8 mouse cellular contexts compared by ENCODE assay signal in the genomic region with DNA sequence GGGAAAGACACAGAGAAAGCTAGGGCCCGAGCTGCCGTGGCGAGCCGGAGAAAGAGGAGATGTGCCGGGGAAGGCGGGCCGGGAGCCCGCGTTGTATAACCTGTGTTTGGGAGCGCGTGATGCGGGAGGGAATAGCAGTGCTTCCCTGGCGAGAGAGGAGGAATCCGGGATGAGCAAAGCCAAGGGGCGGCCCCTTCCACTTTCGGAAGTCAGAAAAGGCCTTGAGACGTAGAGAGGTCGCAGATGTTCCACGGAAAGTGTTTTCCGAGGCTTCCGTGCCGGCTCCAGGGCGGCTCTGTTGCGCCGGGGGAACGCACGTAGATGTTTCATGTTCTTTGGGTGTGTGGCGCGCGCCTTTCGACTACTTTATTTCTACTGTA. TPM values are rescaled to one million over a fixed set of nuclear protein-coding genes. Genes with fewer than 3 reads are reported as not detected.
A peak's percentile ranks its signal among the peaks of the same experiment; 100 is the strongest.
DNase-seq lines count a peak whose midpoint lies in the region; ATAC-seq and TF ChIP-seq lines count a peak whose summit lies in the region.

No protein-coding gene starts in this region.

- ATAC-seq in heart, embryonic 11.5 days (replicated peaks; ENCODE audit: insufficient number of reproducible peaks, low FRiP score, low TSS enrichment) = peak; percentile 1; the same call in 1 of the 2 replicates
- no peak; the same call in 1 of the 2 replicates for ATAC-seq in forebrain, embryonic 11.5 days (replicated peaks; ENCODE audit: low FRiP score)
- peak; percentile 29 for ATAC-seq in intestine, postnatal 0 days

- peak overlapping the region; percentile 64 for H3K4me3 ChIP-seq in heart, embryonic 11.5 days (ENCODE audit: low read depth, low read length)
- peak overlapping the region; percentile 92 to 99 for H3K4me3 ChIP-seq in ES-E14 (ENCODE audit: insufficient read depth in 1 of 2, low read depth in 1 of 2, low read length in 2 of 2, poor library complexity in 1 of 2, severe bottlenecking in 1 of 2)
- H3K4me3 ChIP-seq in forebrain, embryonic 11.5 days (ENCODE audit: low read depth, low read length) = peak overlapping the region; percentile 90
- peak overlapping the region; percentile 97 for H3K4me3 ChIP-seq in intestine, postnatal 0 days (ENCODE audit: low read depth, low read length)
- H3K4me3 ChIP-seq in megakaryocyte, embryonic 14.5 days (replicated peaks) = peak overlapping the region; percentile 100

- in situ Hi-C loops in ES-E14 (cut with MboI; ENCODE audit: low sequenced_read_pairs in 2 of 2, unreplicated experiment in 2 of 2) = loop anchor here in 1 of 2 experiments (25.0 kb wide), 1 partner anchor 262 kb away; no protein-coding TSS in a partner anchor

- TF ChIP-seq CTCF in intestine, postnatal 0 days (IDR thresholded peaks at IDR 0.05; ENCODE audit: low read depth) = no peak

- DNase-seq in heart, postnatal 10 days = no peak
- no peak for DNase-seq in ES-E14 (ENCODE audit: low read depth, low spot score)
- DNase-seq in forebrain, embryonic 11.5 days (ENCODE audit: low spot score) = no peak
- no peak for DNase-seq in spleen, postnatal 10 days (ENCODE audit: low spot score in 2 of 2)
- no peak for DNase-seq in frontal cortex, postnatal 10 days (ENCODE audit: low spot score in 2 of 2)

- no peaks in the 10 kb centered on the region for H3K27me3 ChIP-seq in heart, embryonic 11.5 days (ENCODE audit: control insufficient read depth, insufficient read depth, low read length)
- no peaks in the 10 kb centered on the region for H3K27me3 ChIP-seq in forebrain, embryonic 11.5 days (ENCODE audit: control insufficient read depth, insufficient read depth, low read length)
- no peaks in the 10 kb centered on the region for H3K27me3 ChIP-seq in intestine, postnatal 0 days (replicated peaks; ENCODE audit: control insufficient read depth, insufficient read depth, low read length)
- no peaks in the 10 kb centered on the region for H3K27me3 ChIP-seq in megakaryocyte, embryonic 14.5 days (replicated peaks)

- H3K4me2 ChIP-seq in heart, embryonic 11.5 days = peak overlapping the region; percentile 78
- peak overlapping the region; percentile 57 for H3K4me2 ChIP-seq in forebrain, embryonic 11.5 days (ENCODE audit: low read depth, low read length, severe bottlenecking)
- peak overlapping the region; percentile 71 for H3K4me2 ChIP-seq in intestine, postnatal 0 days (replicated peaks; ENCODE audit: low read depth)

- H3K36me3 ChIP-seq in heart, embryonic 11.5 days (ENCODE audit: control insufficient read depth, insufficient read depth, low read length) = no peaks in the 10 kb centered on the region
- no peaks in the 10 kb centered on the region; the same call in 1 of the 2 replicates for H3K36me3 ChIP-seq in ES-E14 (ENCODE audit: control insufficient read depth, insufficient read depth, low read length, poor library complexity, severe bottlenecking)
- no peaks in the 10 kb centered on the region; the same call in 1 of the 2 replicates for H3K36me3 ChIP-seq in forebrain, embryonic 11.5 days (ENCODE audit: control insufficient read depth, insufficient read depth, low read length)
- no peaks in the 10 kb centered on the region for H3K36me3 ChIP-seq in intestine, postnatal 0 days (ENCODE audit: control insufficient read depth, insufficient read depth)
- H3K36me3 ChIP-seq in megakaryocyte, embryonic 14.5 days (replicated peaks; ENCODE audit: low read length) = peaks cover 33% of the 10 kb centered on the region

- WGBS in heart, embryonic 11.5 days (ENCODE audit: insufficient replicate concordance) = under 1% methylated on average over 31 of the region's 31 CpGs
- WGBS in forebrain, embryonic 11.5 days = under 1% methylated on average over 31 of the region's 31 CpGs
- under 1% methylated on average over 31 of the region's 31 CpGs for WGBS in intestine, postnatal 0 days

- H3K4me1 ChIP-seq in heart, embryonic 11.5 days (ENCODE audit: control insufficient read depth, insufficient read depth, low read length) = peaks cover 19% of the 10 kb centered on the region
- H3K4me1 ChIP-seq in ES-E14 (ENCODE audit: control insufficient read depth in 2 of 2, insufficient read depth in 2 of 2, low read length in 2 of 2, poor library complexity in 1 of 2) = peaks cover 2 to 6% of the 10 kb centered on the region in 2 experiments
- H3K4me1 ChIP-seq in forebrain, embryonic 11.5 days (replicated peaks; ENCODE audit: control insufficient read depth, insufficient read depth, low read length) = peaks cover 6% of the 10 kb centered on the region
- H3K4me1 ChIP-seq in intestine, postnatal 0 days (replicated peaks; ENCODE audit: control insufficient read depth, insufficient read depth, low read length) = no peaks in the 10 kb centered on the region
- H3K4me1 ChIP-seq in megakaryocyte, embryonic 14.5 days = peaks cover 49% of the 10 kb centered on the region

- H3K9me3 ChIP-seq in heart, embryonic 11.5 days (replicated peaks; ENCODE audit: control insufficient read depth, low read length) = no peaks in the 10 kb centered on the region
- H3K9me3 ChIP-seq in ES-E14 (ENCODE audit: control insufficient read depth, insufficient read depth, low read depth, low read length) = no peaks in the 10 kb centered on the region
- H3K9me3 ChIP-seq in forebrain, embryonic 11.5 days (ENCODE audit: control insufficient read depth, low read length) = no peaks in the 10 kb centered on the region
- H3K9me3 ChIP-seq in intestine, postnatal 0 days (ENCODE audit: control insufficient read depth) = no peaks in the 10 kb centered on the region
- H3K9me3 ChIP-seq in megakaryocyte, embryonic 14.5 days = no peaks in the 10 kb centered on the region

- peak overlapping the region; percentile 96 for H3K27ac ChIP-seq in heart, embryonic 11.5 days (ENCODE audit: low read depth, low read length)
- peak overlapping the region; percentile 76 for H3K27ac ChIP-seq in ES-E14 (ENCODE audit: insufficient read depth, low read depth, low read length, poor library complexity, severe bottlenecking)
- peak overlapping the region; percentile 79 for H3K27ac ChIP-seq in forebrain, embryonic 11.5 days (ENCODE audit: low read depth, low read length)
- H3K27ac ChIP-seq in intestine, postnatal 0 days (ENCODE audit: low read depth, low read length) = peak overlapping the region; percentile 98

- intact Hi-C loops in heart, postnatal 10 days (cut with DNase I) = loop anchor here (5.0 kb wide), 1 partner anchor 93 kb away; a partner anchor contains a TSS

- H3K9ac ChIP-seq in heart, embryonic 11.5 days (ENCODE audit: low read depth, low read length) = peak overlapping the region; percentile 92
- H3K9ac ChIP-seq in ES-E14 (ENCODE audit: insufficient read depth, low read depth, low read length, poor library complexity, severe bottlenecking) = peak overlapping the region; percentile 100
- H3K9ac ChIP-seq in forebrain, embryonic 11.5 days (ENCODE audit: low read length) = peak overlapping the region; percentile 92
- peak overlapping the region; percentile 95 for H3K9ac ChIP-seq in intestine, postnatal 0 days (ENCODE audit: low read depth, low read length)

TF ChIP-seq in ES-E14, 5 proteins besides CTCF, POLR2A, EP300 and RAD21:
- no peak for TF ChIP-seq ZNF384 (IDR thresholded peaks at IDR 0.05; ENCODE audit: low read depth, low read length)
- no peak for TF ChIP-seq MAFK (IDR thresholded peaks at IDR 0.05; ENCODE audit: insufficient read depth, low read depth, low read length)

RNA-seq across cellular contexts. Expression of a gene that starts 0.5 kb away (rescaled TPM):
- polyA plus RNA-seq in heart, embryonic 11.5 days (2014; fragmentation: Nextera tagmentation; extraction: Ambion mirVana) = 66.7 and 73.2 TPM in 2 replicates
- total RNA-seq in heart, postnatal 10 days (2021) = 10 to 100 TPM; 33.5 to 33.9 TPM
- total RNA-seq in ES-E14 (2012; rRNA removed) = 56.6 and 70.3 TPM in 2 replicates
- polyA plus RNA-seq in forebrain, embryonic 11.5 days (2014; fragmentation: Nextera tagmentation; extraction: Ambion mirVana) = 109 and 123 TPM in 2 replicates
- 17.7 and 21.1 TPM in 2 replicates for polyA plus RNA-seq in intestine, postnatal 0 days (2015; fragmentation: Nextera tagmentation; extraction: Ambion mirVana)
- polyA plus RNA-seq in megakaryocyte, embryonic 14.5 days (2012; ENCODE audit: insufficient read depth, low replicate concordance) = 2.5 and 6.0 TPM in 2 replicates

RNA-seq across cellular contexts. Expression of a gene that starts 45.3 kb away (rescaled TPM):
- polyA plus RNA-seq in heart, embryonic 11.5 days (2014; fragmentation: Nextera tagmentation; extraction: Ambion mirVana) = 0.86 and 1.3 TPM in 2 replicates
- under 1 TPM in 1 of 2 experiments, not detected in 1; 0.31 TPM for total RNA-seq in heart, postnatal 10 days (2021)
- total RNA-seq in ES-E14 (2012; rRNA removed) = 0.09 TPM in 1 of 2 replicates, not detected in the other
- 0.23 TPM in 1 of 2 replicates, not detected in the other for polyA plus RNA-seq in forebrain, embryonic 11.5 days (2014; fragmentation: Nextera tagmentation; extraction: Ambion mirVana)
- not detected in 2 replicates for polyA plus RNA-seq in intestine, postnatal 0 days (2015; fragmentation: Nextera tagmentation; extraction: Ambion mirVana)
- polyA plus RNA-seq in megakaryocyte, embryonic 14.5 days (2012; ENCODE audit: insufficient read depth, low replicate concordance) = not detected in 2 replicates
